Mouse (Mus musculus): ENCODE results near the gene Ankrd36. TPM values are rescaled to one million over a fixed set of nuclear protein-coding genes. Genes with fewer than 3 reads are reported as not detected.

Ankrd36 gene
- total and polyA plus RNA-seq, 2 experiments from 2014 or later, result 0.11 TPM; not detected in 1

DNA sequence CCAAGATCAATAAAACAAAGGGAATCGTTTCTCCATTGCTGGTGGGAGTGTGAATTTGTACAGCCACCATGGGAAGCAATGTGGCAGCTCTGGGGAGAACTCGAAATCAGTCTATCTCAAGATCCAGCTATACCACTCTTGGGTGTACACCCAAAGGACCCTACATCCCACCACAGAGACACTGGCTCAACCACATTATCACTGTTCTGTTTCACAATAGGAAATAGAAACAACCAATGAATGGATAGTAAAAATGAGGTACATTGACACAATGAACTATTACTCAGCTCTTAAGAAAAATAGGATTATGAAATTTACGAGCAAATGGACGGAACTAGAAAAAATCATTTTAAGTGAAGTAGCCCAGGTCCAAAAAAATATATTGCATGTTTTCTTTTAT lies 55.6 kb downstream of the Ankrd36 start:
- Histone ChIP-seq H3K36me3 (ENCODE audit: insufficient read depth, low read length) (no peaks in the 10 kb centered on the region), H3K9ac (replicated peaks; ENCODE audit: low read length, poor library complexity, severe bottlenecking) (no peak overlapping the region)
- WGBS, result 82% methylated on average over 4 of the region's 4 CpGs

DNA sequence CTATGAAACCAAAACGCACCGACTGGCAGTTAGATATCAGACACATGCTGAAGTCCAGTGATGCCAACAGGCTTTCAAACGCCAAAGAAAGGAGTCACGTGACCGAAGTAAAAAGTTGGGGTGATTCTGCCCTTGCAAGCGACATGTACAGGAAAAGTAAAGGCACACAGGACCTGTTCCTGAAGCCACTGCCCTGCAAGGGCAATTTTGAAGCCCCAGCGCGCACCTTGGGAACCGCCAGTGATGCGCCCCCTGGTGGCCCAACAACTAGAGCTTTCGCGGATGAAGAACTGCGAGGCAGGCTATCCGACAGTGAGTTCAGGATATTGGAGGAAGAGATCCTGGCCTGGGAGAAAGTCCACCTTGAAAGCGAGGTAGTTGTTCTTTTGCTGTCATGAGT lies 59.5 kb downstream of the Ankrd36 start:
- H3K27me3 ChIP-seq (ENCODE audit: insufficient read depth, low read length), result no peaks in the 10 kb centered on the region
- H3K4me1 ChIP-seq (ENCODE audit: insufficient read depth, low read length), result no peaks in the 10 kb centered on the region
- WGBS, result 21% methylated on average over 15 of the region's 15 CpGs
- peak; percentile 56 for DNase-seq (ENCODE audit: low spot score)
- H3K36me3 ChIP-seq (ENCODE audit: insufficient read depth, low read length), result no peaks in the 10 kb centered on the region
- TF ChIP-seq CTCF (IDR thresholded peaks at IDR 0.05), result peak; percentile 76
- H3K4me2 ChIP-seq (ENCODE audit: low read depth, low read length, poor library complexity, severe bottlenecking), result no peak overlapping the region
- no peaks in the 10 kb centered on the region for H3K9me3 ChIP-seq (ENCODE audit: low read length)
- no peak overlapping the region for H3K9ac ChIP-seq (replicated peaks; ENCODE audit: low read length, poor library complexity, severe bottlenecking)
- no peak overlapping the region for H3K27ac ChIP-seq (ENCODE audit: low read depth, low read length)
- no peak for ATAC-seq (ENCODE audit: low FRiP score)
- H3K4me3 ChIP-seq (ENCODE audit: low read depth, low read length), result no peak overlapping the region

More for the DNA sequence above, 55.6 kb downstream of the Ankrd36 start:
- Histone ChIP-seq H3K4me2 (ENCODE audit: low read depth, low read length, poor library complexity, severe bottlenecking) (no peak overlapping the region), H3K4me1 (ENCODE audit: insufficient read depth, low read length) (no peaks in the 10 kb centered on the region), H3K9me3 (ENCODE audit: low read length) (no peaks in the 10 kb centered on the region), H3K27ac (ENCODE audit: low read depth, low read length) (no peak overlapping the region), H3K27me3 (ENCODE audit: insufficient read depth, low read length) (no peaks in the 10 kb centered on the region), H3K4me3 (ENCODE audit: low read depth, low read length) (no peak overlapping the region)
- DNase-seq (ENCODE audit: low spot score), result no peak
- no peak for ATAC-seq (ENCODE audit: low FRiP score)
- TF ChIP-seq CTCF (IDR thresholded peaks at IDR 0.05), result no peak

DNA sequence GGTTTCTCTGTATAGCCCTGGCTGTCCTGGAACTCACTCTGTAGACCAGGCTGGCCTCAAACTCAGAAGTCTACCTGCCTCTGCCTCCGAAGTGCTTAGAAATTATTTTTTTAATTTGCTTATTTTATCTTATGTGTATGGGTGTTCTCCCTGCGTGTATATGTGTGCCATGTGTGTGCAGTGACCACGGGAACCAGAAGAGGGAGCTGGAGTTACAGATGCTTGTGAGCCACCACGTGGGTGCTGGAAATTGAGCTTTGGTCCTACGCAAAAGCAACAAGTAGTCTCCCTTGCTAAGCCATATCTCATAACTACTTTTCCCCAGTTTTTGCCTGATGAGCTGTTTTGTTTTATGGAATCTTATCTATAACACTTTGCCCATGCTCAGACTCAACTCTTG lies 73.6 kb downstream of the Ankrd36 start:
- 84% methylated on average over 5 of the region's 5 CpGs for WGBS
- H3K27ac ChIP-seq (ENCODE audit: low read depth, low read length), result no peak overlapping the region
- no peaks in the 10 kb centered on the region for H3K27me3 ChIP-seq (ENCODE audit: insufficient read depth, low read length)
- no peaks in the 10 kb centered on the region for H3K36me3 ChIP-seq (ENCODE audit: insufficient read depth, low read length)
- no peak overlapping the region for H3K9ac ChIP-seq (replicated peaks; ENCODE audit: low read length, poor library complexity, severe bottlenecking)
- H3K4me2 ChIP-seq (ENCODE audit: low read depth, low read length, poor library complexity, severe bottlenecking), result no peak overlapping the region
- ATAC-seq (ENCODE audit: low FRiP score) (no peak), DNase-seq (ENCODE audit: low spot score) (no peak)
- no peaks in the 10 kb centered on the region for H3K4me1 ChIP-seq (ENCODE audit: insufficient read depth, low read length)
- TF ChIP-seq CTCF (IDR thresholded peaks at IDR 0.05), result no peak
- no peak overlapping the region for H3K4me3 ChIP-seq (ENCODE audit: low read depth, low read length)
- H3K9me3 ChIP-seq (ENCODE audit: low read length), result no peaks in the 10 kb centered on the region

GRCm38 (mm10) chr11:5650321-5650720 lies 80.8 kb downstream of the Ankrd36 start:
- DNase-seq (ENCODE audit: low spot score), result no peak
- H3K4me1 ChIP-seq (ENCODE audit: insufficient read depth, low read length), result no peaks in the 10 kb centered on the region
- ATAC-seq (ENCODE audit: low FRiP score), result no peak
- WGBS, result 65% methylated on average over 7 of the region's 7 CpGs
- H3K9ac ChIP-seq (replicated peaks; ENCODE audit: low read length, poor library complexity, severe bottlenecking), result no peak overlapping the region
- TF ChIP-seq CTCF (IDR thresholded peaks at IDR 0.05), result peak; percentile 51
- no peak overlapping the region for H3K27ac ChIP-seq (ENCODE audit: low read depth, low read length)
- H3K36me3 ChIP-seq (ENCODE audit: insufficient read depth, low read length), result no peaks in the 10 kb centered on the region
- no peaks in the 10 kb centered on the region for H3K9me3 ChIP-seq (ENCODE audit: low read length)
- H3K4me3 ChIP-seq (ENCODE audit: low read depth, low read length), result no peak overlapping the region
- no peak overlapping the region for H3K4me2 ChIP-seq (ENCODE audit: low read depth, low read length, poor library complexity, severe bottlenecking)
- no peaks in the 10 kb centered on the region for H3K27me3 ChIP-seq (ENCODE audit: insufficient read depth, low read length)

- ATAC-seq (ENCODE audit: low FRiP score), result no peak
Measured at GRCm38 (mm10) chr11:5682541-5682940, 113.1 kb downstream of the Ankrd36 start.

DNA sequence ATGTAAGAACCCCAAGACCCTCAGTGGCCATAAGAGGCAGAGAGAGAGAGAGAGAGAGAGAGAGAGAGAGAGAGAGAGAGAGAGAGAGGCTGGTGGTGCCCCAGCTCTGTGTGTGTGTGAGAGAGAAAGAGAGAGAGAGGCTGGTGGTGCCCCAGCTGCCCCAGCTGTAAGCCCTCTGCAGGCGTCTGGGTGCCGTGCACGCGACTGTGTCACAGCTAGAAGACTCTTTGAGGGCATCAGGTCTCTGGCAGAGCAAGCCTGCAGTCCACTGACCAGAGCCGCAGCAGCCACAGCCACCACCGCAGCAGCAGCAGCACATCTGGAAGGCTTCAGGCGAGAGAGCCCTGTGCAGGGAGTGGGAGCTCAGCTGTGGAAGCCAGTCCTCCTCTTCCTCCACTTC lies 114.8 kb downstream of the Ankrd36 start:
- H3K4me3 ChIP-seq (ENCODE audit: low read depth, low read length), result no peak overlapping the region
- TF ChIP-seq CTCF (IDR thresholded peaks at IDR 0.05), result no peak
- no peaks in the 10 kb centered on the region for H3K4me1 ChIP-seq (ENCODE audit: insufficient read depth, low read length)
- ATAC-seq (ENCODE audit: low FRiP score) (no peak), DNase-seq (ENCODE audit: low spot score) (no peak)
- no peaks in the 10 kb centered on the region for H3K36me3 ChIP-seq (ENCODE audit: insufficient read depth, low read length)
- no peak overlapping the region for H3K27ac ChIP-seq (ENCODE audit: low read depth, low read length)
- H3K9ac ChIP-seq (replicated peaks; ENCODE audit: low read length, poor library complexity, severe bottlenecking), result no peak overlapping the region
- H3K9me3 ChIP-seq (ENCODE audit: low read length), result no peaks in the 10 kb centered on the region
- WGBS, result 47% methylated on average over 7 of the region's 7 CpGs
- no peaks in the 10 kb centered on the region for H3K27me3 ChIP-seq (ENCODE audit: insufficient read depth, low read length)
- no peak overlapping the region for H3K4me2 ChIP-seq (ENCODE audit: low read depth, low read length, poor library complexity, severe bottlenecking)

More at GRCm38 (mm10) chr11:5682541-5682940, 113.1 kb downstream of the Ankrd36 start:
- H3K36me3 ChIP-seq (ENCODE audit: insufficient read depth, low read length), result no peaks in the 10 kb centered on the region
- H3K4me2 ChIP-seq (ENCODE audit: low read depth, low read length, poor library complexity, severe bottlenecking), result no peak overlapping the region
- 73% methylated on average over 6 of the region's 6 CpGs for WGBS
- H3K9ac ChIP-seq (replicated peaks; ENCODE audit: low read length, poor library complexity, severe bottlenecking), result no peak overlapping the region
- H3K4me1 ChIP-seq (ENCODE audit: insufficient read depth, low read length), result no peaks in the 10 kb centered on the region
- TF ChIP-seq CTCF (IDR thresholded peaks at IDR 0.05), result no peak
- no peak for DNase-seq (ENCODE audit: low spot score)
- H3K4me3 ChIP-seq (ENCODE audit: low read depth, low read length), result no peak overlapping the region
- no peak overlapping the region for H3K27ac ChIP-seq (ENCODE audit: low read depth, low read length)
- H3K9me3 ChIP-seq (ENCODE audit: low read length), result no peaks in the 10 kb centered on the region
- H3K27me3 ChIP-seq (ENCODE audit: insufficient read depth, low read length), result no peaks in the 10 kb centered on the region
